Mouse (Mus musculus) left cerebral cortex, postnatal 25 days (tissue): ENCODE data around the gene Acat1. TPM values are rescaled to one million over a fixed set of nuclear protein-coding genes. Genes with fewer than 3 reads are reported as not detected.

Source experiments
- DNase-seq, 2 experiments: peaks; one replicate each; pipeline ENCODE4 v3.0.0; 2022; ENCODE audit warnings: low spot score in 2 of 2, mixed read lengths in 1 of 2
- intact Hi-C: fragments of 180-260 bp; cut with DNase I; formaldehyde crosslinking; loops from one replicate; pipeline ENCODE4 v1.15.1; 2025
- total RNA-seq, 2 experiments: library from RNA; stranded (reverse); gene quantifications; 2 replicates each; pipeline ENCODE4 v1.2.3; 2021

Acat1 gene
- total RNA-seq: 10 to 100 TPM; 61.8 TPM

- peak; percentile 90 to 93 for DNase-seq
Observed at GRCm38 (mm10) chr9:53609968-53610781, at the start of gene Acat1. TSS of gene Acat1 (minus strand) at chr9:53610382.

GRCm38 (mm10) chr9:53634796-53635195 lies 24.6 kb upstream of the Acat1 start:
- intact Hi-C loops: no loop called here
- DNase-seq: no peak

More at GRCm38 (mm10) chr9:53609968-53610781, at the start of gene Acat1:
- intact Hi-C loops: no loop called here

GRCm38 (mm10) chr9:53615246-53615645 lies 5.1 kb upstream of the Acat1 start:
- DNase-seq: no peak
- intact Hi-C loops: no loop called here

GRCm38 (mm10) chr9:53614286-53614685 lies 4.1 kb upstream of the Acat1 start:
- intact Hi-C loops: no loop called here
- no peak for DNase-seq

GRCm38 (mm10) chr9:53609306-53609967 lies 745 bp downstream of the Acat1 start:
- intact Hi-C loops: no loop called here
- DNase-seq: peak; percentile 7 to 14

- intact Hi-C loops: no loop called here
- no peak for DNase-seq
Observed at GRCm38 (mm10) chr9:53607816-53608215, 2.4 kb downstream of the Acat1 start.

- intact Hi-C loops: no loop called here
- DNase-seq: no peak
Observed at GRCm38 (mm10) chr9:53607192-53607591, 3.0 kb downstream of the Acat1 start.

GRCm38 (mm10) chr9:53604954-53605353 lies 5.2 kb downstream of the Acat1 start:
- intact Hi-C loops: no loop called here
- no peak for DNase-seq

- intact Hi-C loops: no loop called here
- no peak for DNase-seq
Observed at GRCm38 (mm10) chr9:53603849-53604248, 6.3 kb downstream of the Acat1 start.

- peak in 1 of 2 experiments; percentile 39 for DNase-seq
- intact Hi-C loops: no loop called here
Observed at GRCm38 (mm10) chr9:53603384-53603783, 6.8 kb downstream of the Acat1 start.

GRCm38 (mm10) chr9:53601541-53601940 lies 8.6 kb downstream of the Acat1 start:
- intact Hi-C loops: no loop called here
- DNase-seq: no peak

GRCm38 (mm10) chr9:53598631-53599030 lies 11.6 kb downstream of the Acat1 start:
- DNase-seq: no peak
- intact Hi-C loops: no loop called here

GRCm38 (mm10) chr9:53596971-53597600 lies 13.1 kb downstream of the Acat1 start:
- intact Hi-C loops: no loop called here
- no peak for DNase-seq

GRCm38 (mm10) chr9:53594764-53595163 lies 15.4 kb downstream of the Acat1 start:
- intact Hi-C loops: loop anchor here (5.0 kb wide), 1 partner anchor 42 kb away; no protein-coding TSS in a partner anchor
- DNase-seq: peak; percentile 53 to 55

- intact Hi-C loops: no loop called here
- no peak for DNase-seq
Observed at GRCm38 (mm10) chr9:53581870-53582269, 28.3 kb downstream of the Acat1 start.

GRCm38 (mm10) chr9:53575721-53576120 lies 34.5 kb downstream of the Acat1 start:
- no peak for DNase-seq
- intact Hi-C loops: no loop called here

GRCm38 (mm10) chr9:53572516-53573307 lies 37.5 kb downstream of the Acat1 start:
- intact Hi-C loops: no loop called here
- no peak for DNase-seq

GRCm38 (mm10) chr9:53570662-53571061 lies 39.5 kb downstream of the Acat1 start:
- peak in 1 of 2 experiments; percentile 17 for DNase-seq
- intact Hi-C loops: no loop called here

GRCm38 (mm10) chr9:53537336-53537965 lies 72.7 kb downstream of the Acat1 start:
- DNase-seq: peak; percentile 4 to 6
- intact Hi-C loops: loop anchor here (5.0 kb wide), 1 partner anchor 290 kb away; the partner anchor contains the start of gene Ddx10
